Mouse (Mus musculus): Measurements from ENCODE around the gene Orai1.

DNA sequence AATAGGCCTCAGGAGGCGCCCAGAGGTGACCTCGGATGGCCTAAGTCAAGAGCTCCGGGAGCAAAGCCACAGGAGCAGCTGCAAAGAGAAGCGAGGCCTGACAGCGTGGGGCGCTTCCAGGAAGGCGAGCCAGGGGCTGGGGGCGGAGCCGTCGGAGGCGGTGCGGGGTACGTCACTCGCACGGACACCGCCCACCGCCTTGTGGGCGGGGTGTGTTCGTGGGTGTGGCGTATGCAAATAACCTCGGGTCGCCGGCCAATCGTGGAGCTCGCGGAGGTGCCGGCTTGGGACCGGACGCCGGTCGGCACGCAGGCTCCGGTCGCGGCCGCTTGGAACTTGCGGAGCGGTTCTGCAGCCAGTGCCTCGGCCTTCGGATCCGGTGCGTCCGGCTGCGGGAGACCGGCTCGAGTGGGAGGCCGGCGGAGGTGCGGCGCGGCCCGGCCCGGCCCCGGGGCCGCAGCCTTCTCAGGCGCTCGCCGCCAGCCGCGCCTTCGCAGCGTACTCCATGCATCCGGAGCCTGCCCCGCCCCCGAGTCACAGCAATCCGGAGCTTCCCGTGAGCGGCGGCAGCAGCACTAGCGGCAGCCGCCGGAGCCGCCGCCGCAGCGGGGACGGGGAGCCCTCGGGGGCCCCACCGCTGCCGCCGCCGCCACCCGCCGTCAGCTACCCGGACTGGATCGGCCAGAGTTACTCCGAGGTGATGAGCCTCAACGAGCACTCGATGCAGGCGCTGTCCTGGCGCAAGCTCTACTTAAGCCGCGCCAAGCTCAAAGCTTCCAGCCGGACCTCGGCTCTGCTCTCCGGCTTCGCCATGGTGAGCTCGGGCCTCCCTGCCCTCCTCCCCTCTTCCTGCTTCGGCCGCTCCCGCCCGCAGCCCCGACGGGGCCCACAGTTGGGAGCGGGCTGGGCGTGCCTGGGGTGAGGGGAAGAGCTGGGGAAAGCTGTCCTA lies at the start of gene Orai1:
- no peak for TF ChIP-seq HCFC1 (IDR thresholded peaks at IDR 0.05; ENCODE audit: borderline replicate concordance, insufficient read depth, low read length)
- TF ChIP-seq ZC3H11A (IDR thresholded peaks at IDR 0.05; ENCODE audit: borderline replicate concordance, low read depth, low read length): no peak
- no peak for TF ChIP-seq CHD2 (IDR thresholded peaks at IDR 0.05; ENCODE audit: low read depth, low read length)

Measured in ES-E14 (cell line).